Mouse (Mus musculus) neural tube, embryonic 10.5 days (tissue): ENCODE measurements around the gene Golga4.
"Not testable (repeated sequence)": the region's sequence is repeated elsewhere in the genome, so short reads cannot be mapped to it uniquely, and the experiment has no call there.

ENCODE experiments used
- DNase-seq: peaks from one replicate; pipeline ENCODE4 v3.0.0-alpha.2; 2017; ENCODE audit warnings: low spot score; ENCODE audit errors: extremely low spot score

Gene Golga4

DNA sequence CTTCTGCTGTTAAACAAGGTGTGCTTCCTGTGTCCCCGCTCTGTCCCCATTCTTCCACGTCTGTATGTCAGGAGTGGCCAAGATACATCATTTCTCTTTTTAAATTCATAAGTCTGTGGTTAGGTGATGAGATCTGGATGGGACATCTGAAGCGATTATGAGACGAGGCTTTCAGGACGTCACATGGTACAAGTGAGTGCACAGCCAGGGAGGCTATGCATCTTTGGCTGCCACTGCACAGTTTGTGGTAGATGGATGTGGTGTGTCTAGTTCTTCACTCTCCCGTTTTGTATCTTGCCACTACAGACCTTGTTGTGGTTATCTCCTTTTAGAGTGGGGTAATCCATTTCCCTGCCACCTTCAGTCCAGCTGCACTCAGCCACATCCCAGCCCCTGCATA is 79.9 kb downstream of the Golga4 start:
- no peak for DNase-seq

DNA sequence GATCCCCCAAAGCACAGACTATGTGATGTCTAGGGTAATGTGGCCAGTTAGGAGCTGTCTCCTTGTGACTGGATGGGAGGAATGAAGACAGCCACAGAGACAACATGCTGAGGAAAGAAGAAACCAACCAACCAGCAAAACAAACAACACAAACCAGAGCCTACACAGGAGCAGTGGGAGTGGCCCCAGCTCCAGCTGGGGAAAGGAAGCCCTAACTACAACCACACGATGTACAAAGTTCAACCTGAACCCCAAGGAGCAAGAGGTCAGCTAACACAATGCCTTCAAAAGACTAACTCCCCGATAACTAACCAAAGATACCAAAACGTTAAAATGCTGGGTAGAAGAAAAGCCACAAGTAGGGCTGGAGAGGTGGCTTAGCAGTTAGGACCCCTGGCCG is 81.0 kb downstream of the Golga4 start:
- no peak for DNase-seq

DNA sequence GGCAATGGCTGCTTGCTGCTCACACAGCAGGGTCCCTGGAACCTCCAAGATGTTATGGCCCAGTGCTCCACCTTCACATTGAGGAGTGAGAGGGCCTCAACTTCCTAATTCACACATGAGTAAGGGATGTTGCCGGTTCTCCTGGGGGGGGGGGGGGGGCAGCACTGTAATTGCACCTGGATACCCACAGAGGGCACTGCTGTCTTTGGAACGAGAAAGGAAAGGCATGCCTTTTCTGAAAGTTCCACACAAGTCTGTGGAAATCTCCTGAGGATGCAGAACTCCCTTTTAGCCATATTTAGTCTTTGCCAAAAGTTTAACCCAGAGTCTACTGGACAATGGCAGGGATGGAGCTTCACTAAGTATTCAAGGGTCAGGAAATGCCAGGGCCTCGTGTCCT is 83.2 kb downstream of the Golga4 start:
- no peak for DNase-seq

GRCm38 (mm10) chr9:118590230-118590629 is 84.2 kb downstream of the Golga4 start:
- no peak for DNase-seq

GRCm38 (mm10) chr9:118591633-118592032 is 85.6 kb downstream of the Golga4 start:
- no peak for DNase-seq

DNA sequence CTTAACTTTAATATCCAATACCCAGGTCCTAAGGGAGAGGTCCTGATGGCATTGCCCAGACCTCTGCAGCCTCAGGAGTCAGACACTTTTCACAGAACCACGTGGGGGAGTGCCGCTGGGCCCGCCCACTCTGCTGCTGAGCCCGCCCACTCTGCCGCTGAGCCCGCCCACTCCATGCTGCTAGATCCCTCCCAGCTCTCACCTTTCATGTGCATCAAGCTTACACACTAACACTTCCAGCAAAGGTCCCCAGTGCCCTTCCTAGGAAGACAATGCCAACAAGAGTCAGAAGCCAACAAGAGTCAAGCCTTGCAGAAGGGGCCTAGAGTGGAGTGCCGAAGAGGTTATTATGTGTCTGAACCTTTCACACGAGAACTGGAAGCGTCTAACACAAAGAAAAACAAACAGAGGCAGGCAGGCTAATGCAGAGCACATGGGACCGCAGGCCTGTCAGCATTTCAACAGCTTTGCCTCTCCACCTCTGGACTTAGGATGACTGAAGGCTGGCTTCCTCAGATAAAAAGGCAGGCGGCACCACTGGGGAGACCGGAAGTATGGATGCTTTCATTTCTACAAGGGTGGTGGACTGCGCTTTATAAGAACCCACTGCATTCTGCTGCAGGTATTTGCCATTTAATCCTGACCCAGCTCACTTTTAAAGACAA is 86.7 kb downstream of the Golga4 start:
- DNase-seq = peak; percentile 61

DNA sequence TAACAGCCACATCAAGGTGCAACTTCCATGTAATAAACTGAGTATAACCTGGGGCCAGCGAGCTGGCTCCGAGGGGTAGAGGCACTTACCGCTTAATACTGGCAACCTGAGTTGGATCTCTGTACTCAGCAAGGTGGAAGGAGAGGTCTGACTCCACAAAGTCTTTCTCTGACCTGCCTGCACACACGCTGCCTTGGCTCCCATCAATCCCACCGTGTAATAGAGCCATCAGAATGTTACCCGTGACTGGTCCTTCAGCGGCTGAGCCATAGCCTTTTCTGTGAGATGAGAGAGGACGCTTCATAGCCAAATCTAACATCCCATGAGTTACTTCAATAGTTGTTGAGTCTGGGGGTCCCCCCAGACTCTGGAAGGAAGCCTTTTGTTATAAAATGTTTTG is 87.4 kb downstream of the Golga4 start:
- DNase-seq = no peak

- no peak for DNase-seq
Measured at GRCm38 (mm10) chr9:118596767-118597166, 90.7 kb downstream of the Golga4 start.

DNA sequence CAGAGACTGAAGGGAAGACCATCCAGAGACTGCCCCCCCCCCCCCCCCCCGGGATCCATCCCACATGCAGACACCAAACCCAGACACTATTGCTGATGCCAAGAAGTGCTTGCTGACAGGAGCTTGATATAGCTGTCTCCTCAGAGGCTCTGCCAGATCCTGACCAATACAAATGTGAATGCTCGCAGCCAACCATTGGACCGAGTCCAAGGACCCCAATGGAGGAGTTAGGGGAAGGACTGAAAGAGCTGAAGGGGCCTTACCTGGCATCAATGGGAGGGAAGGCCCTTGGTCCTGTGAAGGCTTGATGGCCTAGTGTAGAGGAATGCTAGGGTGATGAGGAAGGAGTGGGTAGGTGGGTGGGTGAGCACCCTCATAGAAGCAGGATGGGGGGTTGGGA is 94.3 kb downstream of the Golga4 start:
- DNase-seq = not testable (repeated sequence)

DNA sequence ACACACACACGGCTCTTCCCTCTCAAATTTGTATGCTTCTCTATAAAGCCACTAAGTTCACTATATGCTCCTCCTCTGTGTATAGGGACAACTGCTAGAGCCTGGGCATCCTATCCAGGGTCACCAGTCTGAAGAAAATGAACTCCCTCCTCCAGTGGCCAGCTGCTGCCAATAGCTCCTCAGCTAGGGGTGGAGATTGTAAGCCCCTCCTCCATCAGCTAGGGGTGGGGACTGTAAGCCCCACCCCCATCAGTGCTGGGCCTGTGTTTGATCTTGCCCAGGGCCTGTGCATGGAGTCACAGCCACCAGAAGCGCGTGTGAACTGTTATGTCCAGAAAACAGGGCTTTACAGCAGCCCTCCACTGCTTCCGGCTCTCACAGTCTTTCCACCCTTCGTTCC is 96.5 kb downstream of the Golga4 start:
- no peak for DNase-seq

DNA sequence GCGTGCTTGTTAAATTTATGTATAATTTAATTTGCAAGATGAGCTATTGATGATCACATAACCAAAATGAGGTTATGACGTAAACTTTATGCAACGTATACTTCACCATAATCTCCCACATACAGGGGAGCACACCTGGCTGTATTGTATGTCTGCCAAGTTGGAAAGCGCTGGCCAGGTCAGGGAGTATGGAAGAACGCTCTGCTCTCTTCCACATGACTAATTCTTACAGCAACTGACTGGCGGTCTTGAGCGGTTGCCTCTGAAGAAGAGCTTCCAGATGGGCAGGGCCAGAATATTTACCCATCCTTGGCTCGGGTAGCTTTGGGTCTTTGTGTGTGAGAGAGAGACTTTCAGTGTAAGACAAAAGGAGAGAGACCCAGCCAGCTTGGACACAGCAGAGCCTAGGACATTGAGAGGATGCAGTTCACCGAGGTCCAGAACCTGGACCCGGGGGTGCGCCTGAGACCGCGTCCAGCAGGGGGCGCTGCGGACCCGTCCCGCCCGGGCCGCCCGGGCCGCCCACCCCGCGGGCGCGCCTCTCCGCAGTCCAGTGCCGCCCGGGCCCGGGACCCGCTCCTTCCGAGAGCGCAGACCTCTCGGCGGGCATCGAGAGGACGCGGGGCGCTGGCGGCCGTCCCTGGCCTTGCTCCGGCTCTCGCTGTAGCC is 100.2 kb downstream of the Golga4 start, which contains the start of gene Itga9:
Gene Itga9, plus strand, starts transcription at position 543 of the 669 bp plus-strand sequence.
- DNase-seq = peak; percentile 90

GRCm38 (mm10) chr9:118606817-118607371 is 100.8 kb downstream of the Golga4 start:
- no peak for DNase-seq

GRCm38 (mm10) chr9:118607701-118608401 is 101.8 kb downstream of the Golga4 start:
- DNase-seq = peak; percentile 41

DNA sequence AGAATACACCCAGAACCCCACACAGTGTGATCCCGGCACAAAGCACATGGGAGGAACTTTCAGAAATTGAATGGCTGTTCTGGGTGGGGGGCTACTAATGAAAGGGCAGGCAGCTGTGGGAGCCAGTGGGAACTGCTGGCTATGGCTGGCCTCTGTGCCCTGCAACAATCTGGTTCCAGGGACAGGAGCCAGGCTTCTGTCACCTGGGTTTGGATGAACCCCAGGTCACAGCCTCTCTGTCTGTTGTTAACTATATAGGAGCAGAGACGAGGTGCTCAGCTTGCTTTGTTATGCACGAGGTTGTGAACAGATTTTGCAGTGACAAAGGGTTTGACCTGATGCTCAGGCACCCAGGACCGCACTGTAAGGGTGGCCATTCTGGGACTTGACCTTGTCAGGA is 102.5 kb downstream of the Golga4 start:
- no peak for DNase-seq

DNA sequence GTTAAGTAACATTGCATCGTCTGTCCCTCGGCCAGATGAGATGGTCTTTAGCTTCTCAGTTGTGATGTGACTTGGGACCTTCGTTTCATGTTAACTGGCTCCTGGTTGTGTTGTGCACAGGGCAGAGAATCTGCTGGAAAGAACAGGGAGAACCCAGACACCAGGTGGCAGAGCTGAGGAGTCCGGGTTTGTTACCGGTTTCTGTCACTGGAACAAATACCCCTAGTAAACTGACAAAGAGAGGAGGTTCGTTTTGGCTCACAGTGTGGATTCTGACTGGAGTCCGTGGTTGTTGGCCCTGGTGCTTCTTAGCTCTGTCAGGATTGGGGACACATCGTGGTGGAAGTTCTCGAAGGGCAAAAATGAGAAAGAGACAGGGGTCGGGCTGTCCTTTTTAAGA is 104.0 kb downstream of the Golga4 start:
- DNase-seq = no peak

- no peak for DNase-seq
Measured at GRCm38 (mm10) chr9:118611111-118611541, 105.1 kb downstream of the Golga4 start.

GRCm38 (mm10) chr9:118611958-118612581 is 106.0 kb downstream of the Golga4 start:
- no peak for DNase-seq

DNA sequence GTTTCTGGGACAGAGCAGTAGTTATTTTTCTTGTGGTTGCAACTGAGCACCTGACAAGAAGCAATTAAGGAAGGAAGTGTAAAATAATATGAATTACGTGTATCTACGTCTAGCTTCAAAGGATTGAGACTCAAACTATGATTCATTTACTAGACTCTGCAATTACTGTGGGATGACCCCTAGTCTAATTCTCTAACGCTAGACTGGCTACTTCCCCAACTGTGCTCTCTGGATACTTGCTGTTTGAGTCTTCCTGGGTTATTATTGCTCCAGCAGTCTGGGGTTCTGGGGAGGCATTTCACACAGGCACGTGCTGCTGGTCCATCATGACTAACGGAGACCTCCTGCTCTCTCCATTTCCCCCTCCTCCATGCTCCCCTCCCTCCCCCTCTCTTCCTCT is 111.2 kb downstream of the Golga4 start:
- DNase-seq = no peak

GRCm38 (mm10) chr9:118618732-118619250 is 112.7 kb downstream of the Golga4 start:
- no peak for DNase-seq

- DNase-seq = no peak
Measured at GRCm38 (mm10) chr9:118620807-118621206, 114.7 kb downstream of the Golga4 start.

- no peak for DNase-seq
Measured at GRCm38 (mm10) chr9:118621691-118622090, 115.6 kb downstream of the Golga4 start.
